Mouse (Mus musculus) kidney, adult 9 months (tissue): ENCODE results near the gene Gtdc1.

ENCODE experiments used
- DNase-seq: peaks from one replicate; pipeline ENCODE4 v3.0.0; 2022

Gtdc1 gene

DNA sequence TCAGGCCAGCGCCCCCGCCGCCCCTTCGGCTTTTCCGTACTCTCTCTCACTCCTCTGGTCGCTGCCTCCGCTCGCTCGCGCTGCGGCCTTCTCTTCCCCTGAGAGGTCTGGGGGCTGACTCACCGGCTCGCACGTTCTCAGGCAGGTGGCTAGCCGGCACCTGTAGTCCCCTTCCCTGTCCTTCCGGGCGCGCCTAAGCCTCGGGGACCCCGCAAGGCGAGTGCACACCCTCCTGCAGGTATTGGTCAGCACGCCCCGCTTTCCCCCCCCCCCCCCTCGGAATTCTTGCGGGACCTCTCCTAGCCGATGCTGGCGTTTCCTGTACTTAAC lies at the start of gene Gtdc1:
Gene Gtdc1 (minus strand): TSS at position 176 of the 330 bp plus-strand sequence.
- no peak for DNase-seq

DNA sequence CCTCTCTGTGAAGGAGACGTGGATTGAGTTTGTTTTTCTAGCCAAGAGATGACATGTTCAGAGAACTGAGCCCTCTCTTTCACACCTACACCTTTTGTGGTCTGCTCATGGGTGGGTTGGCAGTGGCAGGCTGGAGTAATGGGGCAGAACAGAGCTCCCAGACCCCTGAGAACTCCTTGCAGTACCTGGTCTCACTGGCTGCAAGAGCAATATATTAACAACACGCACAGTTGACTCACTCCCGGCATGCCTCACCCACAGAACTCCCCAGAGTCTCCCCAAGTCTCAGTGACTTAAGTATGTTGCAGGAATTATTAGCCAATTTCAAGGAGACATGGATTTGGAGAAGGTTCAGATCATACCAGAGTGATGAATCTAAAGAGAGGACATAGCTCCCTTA lies 49.6 kb upstream of the Gtdc1 start:
- no peak for DNase-seq

DNA sequence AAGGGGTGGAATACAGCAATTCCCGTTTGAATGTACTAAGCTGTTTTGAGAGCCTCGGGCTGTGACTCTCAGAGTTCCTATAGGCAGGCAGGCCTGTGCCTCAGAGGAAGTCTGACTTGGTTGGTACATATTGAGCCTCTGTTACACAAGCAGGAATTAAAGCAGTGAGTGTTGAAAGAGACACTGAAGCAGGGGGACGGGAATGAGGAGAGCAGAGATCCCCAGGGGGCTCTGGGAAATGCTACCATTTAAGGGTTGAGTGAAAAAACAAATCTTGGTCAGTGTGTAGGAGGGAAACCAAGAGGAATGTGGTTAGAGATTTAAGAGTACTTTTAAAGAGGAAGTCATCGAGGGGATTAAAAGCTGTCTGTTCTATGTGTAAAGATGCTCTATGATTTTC lies 49.0 kb upstream of the Gtdc1 start:
- no peak for DNase-seq

DNA sequence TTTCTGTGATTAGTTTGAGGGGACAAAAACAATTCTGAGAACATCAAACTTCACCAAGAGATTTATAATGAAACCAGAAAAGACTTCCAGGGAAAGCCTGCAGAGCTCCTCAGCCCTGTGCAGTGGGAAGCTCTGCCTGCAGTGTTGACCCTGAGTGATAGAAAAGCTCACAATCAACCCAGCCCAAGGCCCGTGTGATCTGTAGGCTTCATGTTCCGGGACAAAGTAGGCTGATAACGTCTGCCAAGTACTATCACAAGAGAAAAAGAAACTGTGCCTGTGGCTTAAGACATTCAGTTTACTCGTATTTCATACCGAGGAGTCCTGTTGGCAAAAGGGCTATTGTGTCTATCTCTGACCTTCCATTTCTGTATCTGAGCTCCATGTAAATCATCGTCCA lies 46.4 kb upstream of the Gtdc1 start:
- no peak for DNase-seq

DNA sequence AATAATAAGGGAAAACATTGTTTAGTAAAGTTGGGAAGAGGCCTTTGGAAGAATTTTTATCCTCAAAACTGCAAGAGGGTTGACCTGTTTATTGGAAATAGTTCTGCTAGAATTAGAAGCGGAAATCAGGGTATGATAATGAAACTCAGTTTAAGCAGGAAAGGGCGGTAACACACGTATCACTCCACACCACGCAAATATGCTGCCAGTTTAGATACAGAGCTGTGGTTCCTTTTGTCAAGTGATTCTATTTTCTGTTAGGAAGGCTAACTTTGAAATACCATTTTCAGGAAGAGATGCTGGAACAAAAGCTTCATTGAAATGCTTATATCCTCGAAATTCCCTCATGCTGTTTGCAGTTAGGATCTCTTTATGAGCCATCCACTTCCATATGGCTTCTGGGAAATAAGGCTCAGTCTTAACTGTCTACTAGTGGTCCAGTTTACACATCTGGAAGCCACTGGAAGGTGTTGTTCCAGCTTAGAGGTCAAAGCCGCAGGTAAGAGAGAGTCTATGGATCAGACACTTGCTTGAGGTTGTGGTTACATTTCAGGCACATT lies 42.7 kb upstream of the Gtdc1 start:
- DNase-seq: no peak

DNA sequence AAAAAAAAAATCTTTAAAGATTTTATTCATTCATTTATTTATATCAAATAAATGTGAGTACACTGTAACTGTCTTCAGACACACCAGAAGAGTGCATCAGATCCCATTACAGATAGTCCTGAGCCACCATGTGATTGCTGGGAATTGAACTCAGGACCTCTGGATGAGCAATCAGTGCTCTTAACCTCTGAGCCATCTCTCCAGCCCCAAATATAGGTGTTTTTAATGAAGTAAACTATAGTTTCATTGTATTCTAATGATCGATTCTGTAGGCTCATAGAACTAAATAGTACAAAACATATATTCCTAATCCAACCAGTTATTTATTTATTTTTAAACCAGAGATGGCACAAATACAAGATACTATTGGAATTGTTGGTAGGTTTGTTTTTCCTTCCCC lies 42.2 kb upstream of the Gtdc1 start:
- DNase-seq: no peak

DNA sequence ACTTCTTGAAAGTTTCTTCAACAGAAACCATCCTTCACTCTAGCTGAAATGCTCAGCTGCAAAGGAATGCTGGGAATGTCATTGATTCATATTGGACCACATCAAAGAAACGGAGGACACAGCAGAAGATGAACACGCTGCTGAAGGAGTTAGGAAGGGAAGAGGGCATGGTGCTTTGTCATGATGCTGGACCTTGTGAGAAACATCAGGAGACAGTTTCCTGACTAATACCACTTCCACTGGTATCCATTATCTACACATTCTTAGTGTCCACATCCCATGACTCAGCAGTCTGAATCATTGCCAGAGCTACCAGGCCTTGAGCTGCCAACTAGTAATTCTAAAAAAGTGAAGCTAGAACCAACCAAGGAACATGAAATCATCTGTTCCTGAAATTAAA lies 41.8 kb upstream of the Gtdc1 start:
- no peak for DNase-seq

DNA sequence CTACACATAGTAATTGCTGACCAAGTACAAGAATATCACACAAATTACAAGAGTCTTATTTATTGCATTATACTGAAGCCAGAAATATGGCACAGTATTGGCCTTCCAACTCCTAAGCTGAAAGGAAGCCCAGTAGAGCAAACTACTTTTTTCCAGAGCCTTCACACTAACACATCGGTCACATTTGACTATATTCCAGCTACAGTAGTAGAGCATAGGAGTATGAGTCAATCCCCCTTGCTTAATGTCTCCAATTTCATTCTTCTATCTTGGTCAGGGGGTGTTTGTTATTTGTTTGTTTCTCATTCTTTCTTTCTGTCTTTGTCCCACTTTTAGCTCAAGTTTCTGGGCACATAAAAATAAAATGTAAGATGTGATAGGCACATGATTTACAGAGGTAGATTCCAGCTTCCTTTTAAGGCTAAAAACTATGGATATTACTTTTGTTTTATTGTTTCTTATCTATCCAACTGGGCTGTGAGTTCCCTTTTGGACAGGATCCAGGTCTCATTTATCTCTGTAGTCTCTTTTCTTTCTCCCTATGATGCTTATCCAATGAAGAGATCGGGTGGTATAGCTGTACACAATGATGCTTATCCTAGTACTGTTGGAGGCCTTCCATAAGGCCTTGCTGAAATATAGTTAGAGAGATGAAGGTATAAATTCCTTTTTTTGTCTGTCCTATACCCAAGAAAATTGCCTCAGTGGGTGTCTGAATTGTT lies 38.5 kb upstream of the Gtdc1 start:
- no peak for DNase-seq

DNA sequence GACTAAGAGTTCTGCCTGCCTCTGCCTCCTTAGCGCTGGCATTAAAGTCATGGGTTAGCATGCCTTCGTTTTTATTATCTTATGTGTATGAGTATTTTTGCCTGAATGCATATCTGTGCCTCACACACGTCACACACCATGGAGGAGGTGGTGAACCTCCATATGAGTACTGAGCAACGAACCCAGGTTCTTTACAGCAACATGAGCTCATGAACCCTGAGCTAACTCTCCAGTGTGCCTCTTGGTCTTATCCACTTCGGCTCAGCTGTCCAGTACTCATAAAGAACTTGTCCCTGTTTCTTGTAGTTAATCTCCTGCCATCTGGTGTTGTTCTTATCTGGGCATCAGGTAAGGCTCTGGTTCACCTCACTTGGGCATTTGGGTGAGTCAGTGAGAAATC lies 35.2 kb upstream of the Gtdc1 start:
- no peak for DNase-seq

DNA sequence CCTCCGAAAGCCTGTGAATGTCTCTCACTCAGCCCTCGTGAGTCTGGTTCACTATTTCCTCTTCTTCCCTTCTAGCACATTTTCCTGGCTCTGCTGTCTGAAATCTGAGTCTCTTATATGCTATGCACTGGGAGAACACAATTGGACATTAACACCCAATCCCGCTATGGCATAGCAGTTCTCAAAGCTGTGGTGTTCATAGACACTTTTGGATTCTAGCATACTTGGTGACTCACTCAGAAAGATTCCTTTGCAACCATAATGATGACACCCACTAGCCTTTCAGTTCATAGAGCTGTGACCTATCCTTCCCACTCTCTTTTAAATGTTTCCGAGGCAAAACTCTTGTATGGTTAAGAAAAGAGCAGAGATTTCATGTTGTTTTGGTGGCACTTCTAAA lies 33.7 kb upstream of the Gtdc1 start:
- DNase-seq: no peak

DNA sequence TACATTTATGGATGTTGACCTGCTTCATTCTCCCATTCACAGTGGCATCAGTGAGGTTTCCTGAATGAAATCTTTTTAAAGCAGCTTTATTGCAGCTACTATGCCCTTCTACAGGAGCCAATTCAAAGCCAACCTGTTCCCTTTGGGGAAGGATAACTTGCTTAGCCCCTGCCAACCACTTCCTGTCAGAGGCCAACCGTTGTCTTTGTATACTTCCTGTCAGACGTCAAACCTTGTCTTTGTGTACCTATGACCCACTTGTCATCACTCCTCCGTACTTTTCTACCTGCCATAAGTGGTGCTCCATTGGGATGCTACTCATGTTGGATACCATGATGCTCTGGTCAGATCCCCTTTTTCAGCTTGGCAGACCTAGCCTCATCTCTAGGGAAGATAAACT lies 33.1 kb upstream of the Gtdc1 start:
- no peak for DNase-seq

DNA sequence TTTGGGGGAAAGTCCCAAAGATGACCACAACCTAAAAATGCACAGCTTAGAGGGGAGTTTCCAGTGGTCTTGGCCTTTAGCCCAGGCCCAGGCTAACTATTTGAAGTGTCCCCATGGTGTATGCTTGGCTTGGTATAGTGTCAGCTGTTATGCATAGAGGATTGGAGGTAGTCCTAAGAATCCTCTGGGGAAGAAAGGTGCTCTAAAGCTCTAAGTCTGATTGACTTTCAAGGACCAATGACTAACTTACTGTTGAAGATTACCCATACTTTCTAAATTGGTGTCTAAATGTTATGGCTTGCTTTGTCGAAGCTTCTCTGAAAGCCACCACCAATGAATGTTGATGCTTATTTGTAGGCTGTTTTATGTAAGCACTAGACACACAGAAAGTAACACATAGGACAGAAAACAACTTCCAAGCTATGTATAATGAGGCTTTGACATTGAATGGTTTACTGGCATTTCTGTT lies 29.9 kb upstream of the Gtdc1 start:
- DNase-seq: no peak

DNA sequence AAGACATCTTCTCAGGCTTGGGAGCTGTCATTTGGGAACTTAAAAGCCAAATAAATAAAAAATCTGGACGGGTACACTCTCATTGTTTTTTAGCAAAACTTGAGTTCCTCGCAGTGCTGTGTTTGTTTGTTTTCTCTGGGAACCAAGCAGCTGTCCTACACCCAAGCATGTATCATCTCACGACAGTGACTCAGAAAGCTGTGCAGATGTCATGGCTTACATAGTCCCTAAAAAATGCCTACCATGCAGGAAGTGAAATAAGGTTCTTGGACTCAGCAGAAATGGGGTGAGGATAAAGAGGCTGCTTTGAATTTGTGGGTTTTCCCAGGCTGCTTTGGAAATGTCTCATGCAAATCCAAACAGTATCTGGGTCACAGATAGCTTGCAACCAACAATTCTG lies 28.8 kb upstream of the Gtdc1 start:
- DNase-seq: peak; percentile 13

DNA sequence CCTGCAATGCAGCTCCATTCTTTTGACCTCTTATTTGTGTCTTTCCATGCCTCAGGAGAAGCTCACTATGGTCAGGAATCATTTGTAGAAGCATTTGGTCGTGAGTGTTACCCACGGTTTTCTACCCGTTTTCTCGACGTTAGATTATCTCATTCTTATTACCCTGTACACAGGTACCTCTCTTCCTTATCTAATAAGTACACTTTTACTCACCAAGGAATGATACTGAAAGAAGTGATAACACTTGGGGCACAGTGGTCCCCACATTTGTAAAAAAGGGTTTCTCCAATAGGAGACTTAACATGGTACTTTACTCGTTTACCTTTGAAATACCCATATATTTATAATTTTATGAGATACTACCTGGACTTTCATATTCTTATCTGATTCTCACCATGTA lies 28.0 kb upstream of the Gtdc1 start:
- no peak for DNase-seq

DNA sequence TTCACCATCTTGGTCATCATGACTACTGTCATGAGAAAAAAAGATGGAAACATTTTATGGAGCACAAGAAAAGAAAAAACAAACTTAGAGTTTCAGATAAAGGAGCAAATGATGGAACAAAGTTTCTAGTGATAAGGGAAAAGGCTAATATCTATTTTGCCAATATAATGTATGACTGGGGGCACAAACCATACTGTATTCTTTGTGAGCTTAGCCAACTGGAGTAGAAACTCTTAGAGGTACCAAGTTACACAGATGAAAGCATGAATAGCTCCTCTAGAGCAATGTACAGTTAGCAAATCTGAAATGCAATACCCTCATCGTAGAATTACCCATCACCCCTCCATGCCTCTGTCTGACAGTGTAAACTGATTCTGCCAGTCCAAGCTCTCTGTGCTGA lies 26.7 kb upstream of the Gtdc1 start:
- DNase-seq: no peak

DNA sequence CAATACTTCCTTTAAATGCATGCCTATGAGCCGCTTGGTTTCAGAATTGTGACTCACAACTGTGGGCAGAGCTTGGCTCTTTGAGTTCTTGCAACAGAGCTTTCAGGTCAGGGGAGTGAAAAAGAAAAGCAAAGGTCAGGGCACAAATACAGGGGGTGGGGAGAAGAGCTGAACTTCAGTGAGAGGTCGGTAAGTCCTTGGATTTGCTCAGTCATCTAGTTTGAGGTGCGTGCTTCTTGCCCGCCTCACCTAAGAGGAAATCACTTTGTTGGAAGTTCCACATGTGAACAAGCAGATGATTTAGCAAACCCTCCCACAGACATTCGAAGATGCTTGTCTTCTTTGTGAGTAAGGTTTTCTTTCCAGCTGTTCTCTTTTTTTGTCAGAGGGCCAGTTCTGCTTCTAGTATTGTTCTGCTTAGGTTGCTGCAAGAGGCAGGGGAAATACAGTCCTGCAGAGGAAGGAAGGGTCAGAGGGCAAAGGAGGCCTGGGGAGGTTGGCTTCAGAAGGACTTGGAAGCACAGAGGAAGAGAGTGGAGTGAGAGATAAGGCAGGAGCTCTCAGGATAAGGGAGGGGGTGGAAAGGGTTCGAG lies 25.5 kb upstream of the Gtdc1 start:
- peak; percentile 82 for DNase-seq

DNA sequence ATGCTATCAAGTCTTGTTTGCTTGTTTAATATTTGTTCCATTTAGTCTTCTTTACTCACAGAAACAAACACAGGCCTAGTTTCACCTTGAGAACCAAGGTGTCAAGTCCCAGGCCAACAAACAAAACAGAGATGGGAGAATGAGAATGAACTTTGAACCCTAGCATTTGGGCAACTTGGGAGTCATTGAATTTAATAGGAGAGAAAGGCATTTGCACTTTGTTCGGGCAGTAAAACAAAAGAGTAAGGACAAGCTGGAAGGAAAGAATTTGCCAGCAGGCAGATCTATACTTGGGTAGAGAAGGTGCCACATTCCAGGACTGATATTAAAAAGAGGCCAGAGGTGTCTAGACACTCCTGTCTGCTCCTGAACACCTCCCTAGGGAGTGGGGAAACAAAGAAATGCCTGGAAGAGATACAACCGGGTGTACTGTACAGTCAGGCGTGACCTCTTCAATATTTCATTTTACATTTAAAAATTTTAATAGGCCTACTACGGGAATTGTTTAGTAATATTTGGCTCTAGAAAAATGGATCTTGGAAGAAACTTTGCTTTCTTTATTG lies 24.3 kb upstream of the Gtdc1 start:
- peak; percentile 82 for DNase-seq

DNA sequence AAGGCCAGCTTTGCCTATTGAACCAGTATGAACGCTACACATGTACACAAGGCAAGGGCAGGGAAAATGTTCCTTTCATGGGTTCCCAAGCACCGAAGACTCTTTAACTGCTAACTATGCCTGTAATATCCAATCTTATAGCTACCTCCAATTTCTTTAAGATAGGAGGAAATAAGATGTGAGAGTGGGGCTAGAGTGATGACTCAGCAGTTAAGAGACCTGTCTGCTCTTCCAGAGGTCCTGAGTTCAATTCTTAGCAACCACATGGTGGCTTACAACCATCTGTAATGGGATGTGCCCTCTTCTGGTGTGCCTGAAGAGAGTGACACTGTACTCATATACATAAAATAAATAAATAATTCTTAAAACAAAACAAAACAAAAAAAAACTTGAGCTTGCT lies 17.2 kb upstream of the Gtdc1 start:
- DNase-seq: no peak

DNA sequence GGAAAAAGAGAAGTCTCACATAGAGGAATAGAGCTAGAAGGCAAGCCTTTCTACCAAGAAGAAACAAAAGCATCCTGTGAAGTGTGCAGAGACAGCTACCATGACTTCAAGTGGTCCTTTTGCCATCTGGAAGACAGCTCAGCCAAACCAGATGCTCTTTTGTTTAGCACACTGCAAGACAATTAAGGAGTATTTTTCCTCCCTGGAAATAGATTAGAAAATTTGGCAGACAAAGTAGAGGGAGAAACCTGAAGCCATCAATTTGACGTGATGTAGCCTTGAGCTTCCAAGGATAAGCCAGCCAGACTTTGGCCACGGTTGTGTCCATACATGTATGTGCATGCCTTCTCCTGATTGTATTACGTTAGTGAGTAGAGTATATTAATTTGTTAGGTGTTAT lies 3.5 kb upstream of the Gtdc1 start:
- no peak for DNase-seq

DNA sequence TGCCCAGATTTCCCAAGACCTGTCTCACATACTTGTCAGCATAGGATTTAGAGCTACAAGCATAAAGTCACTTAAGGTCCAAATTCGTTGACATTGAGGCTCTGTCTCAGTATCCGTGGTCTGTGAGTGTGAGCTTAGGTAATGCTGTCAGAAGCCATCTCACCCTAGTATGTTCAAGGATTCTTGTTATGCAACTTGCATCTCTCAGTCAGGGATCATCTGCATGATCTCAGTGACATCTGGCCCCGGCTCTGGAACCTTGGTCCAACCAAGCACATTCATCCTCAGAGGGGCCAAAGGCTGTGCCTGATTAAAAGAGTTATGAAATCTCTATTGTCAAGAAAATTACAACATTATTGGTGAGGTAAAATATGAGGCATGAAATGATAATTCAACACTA lies 1.2 kb upstream of the Gtdc1 start:
- peak; percentile 62 for DNase-seq

DNA sequence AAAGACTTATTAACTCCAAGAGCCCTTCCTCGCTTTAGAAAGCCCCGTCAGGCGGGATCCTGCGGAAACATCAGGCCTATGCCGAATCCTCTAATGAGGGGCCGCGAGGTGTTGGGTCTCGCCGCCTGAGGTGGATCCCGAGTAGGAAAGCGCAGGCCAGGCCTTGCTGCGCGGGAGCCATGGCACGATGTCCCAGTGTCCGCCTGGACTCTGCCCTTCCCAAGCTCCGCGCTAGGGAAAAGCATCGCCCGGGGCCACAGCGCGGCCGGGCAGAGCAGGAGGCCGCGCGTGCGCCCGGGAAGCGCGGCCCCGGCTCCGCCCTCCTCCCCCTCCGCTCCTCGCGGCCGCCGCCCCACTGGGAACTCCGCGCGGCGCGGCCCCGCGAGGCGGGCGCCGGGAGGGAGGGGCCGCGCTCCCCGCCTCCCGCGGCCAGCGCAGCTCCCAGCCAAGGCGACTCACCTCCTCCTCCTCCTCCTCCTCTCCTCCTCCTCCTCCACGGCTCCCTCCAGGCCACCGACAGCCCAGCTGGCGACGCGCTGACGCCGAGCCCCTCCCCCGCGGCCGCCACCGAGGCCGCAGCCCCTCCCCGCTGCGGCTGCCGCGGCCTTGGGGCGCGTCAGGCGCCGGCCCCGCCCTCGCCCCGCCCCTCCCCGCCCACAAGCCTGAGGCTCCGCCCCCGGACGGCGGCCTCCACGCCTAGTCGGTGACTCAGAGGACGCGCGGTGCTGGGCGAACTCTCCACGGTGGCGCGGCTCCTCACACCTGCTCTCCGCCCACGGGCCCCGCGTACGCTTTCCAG lies 575 bp downstream of the Gtdc1 start:
- peak; percentile 93 for DNase-seq

DNA sequence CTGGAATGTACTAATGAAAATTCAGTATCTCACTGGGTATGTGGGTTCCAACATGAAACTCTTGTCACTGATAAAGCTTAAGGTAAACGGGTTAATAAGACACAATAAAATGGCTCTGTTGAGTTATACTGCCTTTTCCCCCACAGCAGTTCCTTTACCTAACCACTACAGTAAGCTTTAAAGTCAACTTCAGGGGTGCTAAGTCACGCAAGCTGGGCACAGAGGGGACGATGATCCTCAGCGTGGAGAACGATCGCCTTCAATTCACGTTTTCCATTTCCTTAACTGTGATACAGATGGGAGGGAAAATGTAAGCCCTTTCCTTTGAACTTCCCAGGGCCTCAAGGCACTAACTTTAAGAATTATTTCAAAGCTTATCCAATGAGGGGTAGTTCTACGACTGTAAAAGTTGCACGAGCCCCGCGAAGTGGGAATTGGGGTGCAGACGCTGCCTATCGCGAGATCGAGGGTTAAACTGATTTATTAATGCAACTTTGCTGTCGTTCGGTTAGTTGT lies 1.2 kb downstream of the Gtdc1 start:
- no peak for DNase-seq

DNA sequence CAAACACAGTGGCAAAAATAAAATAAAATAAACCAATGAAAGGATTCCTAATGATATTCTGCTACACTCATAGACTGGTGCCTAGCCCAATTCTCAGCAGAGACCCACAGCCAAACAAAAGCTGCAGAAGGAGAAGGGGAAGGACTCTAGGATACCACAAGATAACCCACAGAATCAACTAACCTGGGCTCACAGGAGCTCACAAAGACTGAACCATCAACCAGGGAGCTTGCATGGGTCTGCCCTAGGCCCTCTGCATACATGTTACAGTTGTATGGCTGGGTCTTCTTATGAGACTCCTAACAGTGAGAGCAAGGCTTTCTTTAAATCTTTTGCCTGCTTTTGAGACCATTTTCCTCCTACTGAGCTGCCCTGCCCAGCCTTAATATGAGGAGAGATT lies 2.8 kb downstream of the Gtdc1 start:
- no peak for DNase-seq
